Mouse (Mus musculus): ENCODE data around the gene Sox3. TPM values are rescaled to one million over a fixed set of nuclear protein-coding genes. Genes with fewer than 3 reads are reported as not detected.

Gene Sox3
- not detected for polyA plus RNA-seq (2017; shearing (Covaris generic))

DNA sequence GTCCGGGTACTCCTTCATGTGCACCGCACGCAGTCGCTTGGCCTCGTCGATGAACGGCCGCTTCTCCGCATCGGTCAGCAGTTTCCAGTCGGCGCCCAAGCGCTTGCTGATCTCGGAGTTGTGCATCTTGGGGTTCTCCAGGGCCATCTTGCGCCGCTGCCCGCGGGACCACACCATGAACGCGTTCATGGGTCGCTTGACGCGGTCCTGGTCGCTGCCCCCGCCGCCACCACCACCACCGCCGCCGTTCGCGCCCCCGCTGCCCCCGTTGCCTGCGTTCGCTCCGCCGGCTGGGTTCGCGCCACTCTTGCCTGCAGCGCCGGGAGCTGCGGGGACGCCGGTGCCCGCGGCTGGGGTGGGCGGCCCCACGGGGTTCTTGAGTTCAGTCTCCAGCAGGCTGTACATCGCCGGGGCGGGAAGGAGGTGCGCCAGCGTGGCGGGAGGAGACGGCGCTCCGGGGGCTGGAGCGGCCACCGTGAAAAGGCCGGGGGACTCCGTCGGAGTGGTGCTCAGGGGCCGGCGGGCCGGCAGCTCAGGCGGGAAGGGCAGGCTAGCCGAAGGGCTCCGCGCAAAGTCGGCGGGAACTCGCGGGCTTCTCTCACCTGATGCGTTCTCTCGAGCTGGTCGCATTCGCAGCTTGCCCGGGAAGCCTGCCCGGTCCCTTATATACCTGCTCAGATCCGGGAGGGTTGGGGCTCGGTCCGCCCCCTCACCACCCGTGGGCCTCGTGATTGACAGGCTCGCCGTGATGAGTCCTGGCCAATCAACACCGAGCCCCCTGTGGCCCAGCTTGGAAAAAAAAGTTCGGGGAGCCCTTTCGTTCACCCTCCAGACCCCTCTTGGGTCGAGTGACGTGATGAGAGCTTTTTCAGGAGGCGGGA lies at the start of gene Sox3:
TSS of gene Sox3 (minus strand) at position 630 of the 881 bp plus-strand sequence.

All from activated CD4-positive, CD25-positive, alpha-beta regulatory T cell, adult 9 weeks (primary cell).